Mouse (Mus musculus) retina, postnatal 7 days (tissue): ENCODE data around the gene Tcf7l2.

ENCODE experiments used
- DNase-seq: peaks from one replicate; pipeline ENCODE4 v3.0.0-alpha.2; 2012; ENCODE audit warnings: low read depth, low spot score

Tcf7l2 gene

DNA sequence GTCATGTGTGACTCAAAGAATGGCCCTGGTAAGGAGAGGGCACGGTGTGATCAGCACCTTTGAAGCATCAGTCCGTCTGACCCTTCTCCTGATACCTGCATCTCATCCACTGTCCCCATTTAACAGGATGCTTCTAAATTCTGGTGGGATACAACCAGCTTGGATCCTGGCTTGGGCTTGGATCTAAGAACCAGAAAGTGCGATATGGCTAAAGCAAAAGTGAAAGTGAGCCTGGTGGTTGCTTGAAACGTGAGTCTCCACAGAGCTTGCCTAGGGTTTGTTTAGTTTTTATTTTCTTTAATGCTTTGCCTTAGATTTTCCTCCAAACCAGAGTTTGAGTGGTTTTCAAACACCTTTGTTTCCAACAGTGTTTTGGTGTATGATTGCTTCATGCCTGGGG is 51.4 kb downstream of the Tcf7l2 start:
- no peak for DNase-seq

GRCm38 (mm10) chr19:55794194-55794945 is 52.8 kb downstream of the Tcf7l2 start:
- no peak for DNase-seq

GRCm38 (mm10) chr19:55794946-55795340 is 53.3 kb downstream of the Tcf7l2 start:
- no peak for DNase-seq

DNA sequence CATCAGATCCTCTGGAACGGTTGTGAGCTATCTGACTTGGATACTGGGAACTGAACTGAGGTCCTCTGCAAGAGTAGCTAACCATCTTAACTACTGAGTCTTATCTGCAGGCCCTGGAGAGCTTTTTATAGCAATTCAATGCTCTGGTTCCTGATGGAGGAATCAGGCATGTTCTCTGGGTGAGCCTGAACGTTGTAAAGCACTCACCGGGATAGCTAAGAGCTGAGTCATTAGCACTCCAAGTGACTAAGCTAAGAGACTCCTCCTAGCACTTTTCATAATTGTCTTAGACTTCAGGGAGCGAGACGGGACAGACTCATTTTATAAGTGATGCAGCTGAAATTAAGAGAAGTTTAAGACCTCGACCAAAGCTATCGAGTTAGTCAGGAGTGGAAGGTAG is 53.7 kb downstream of the Tcf7l2 start:
- DNase-seq: no peak

DNA sequence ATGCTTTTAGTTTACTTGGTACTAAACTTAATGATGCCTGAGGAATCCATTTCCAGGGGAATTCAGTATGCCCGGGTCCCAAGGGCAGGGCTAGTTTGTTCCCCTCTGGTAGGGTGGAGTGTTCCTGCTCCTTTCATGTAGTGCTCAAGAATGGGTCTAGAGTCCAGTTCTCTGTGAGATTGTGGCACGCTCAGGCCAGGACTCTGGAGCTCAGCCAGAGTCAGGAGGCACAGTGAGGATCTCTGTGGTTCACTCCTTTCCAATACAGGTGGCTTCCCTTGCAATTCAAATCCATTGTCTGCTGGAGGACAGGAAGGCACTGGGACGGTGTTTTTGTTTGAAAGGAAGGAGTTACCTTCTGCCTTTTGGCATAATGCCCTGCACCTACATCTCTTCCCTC is 56.2 kb downstream of the Tcf7l2 start:
- DNase-seq: no peak

DNA sequence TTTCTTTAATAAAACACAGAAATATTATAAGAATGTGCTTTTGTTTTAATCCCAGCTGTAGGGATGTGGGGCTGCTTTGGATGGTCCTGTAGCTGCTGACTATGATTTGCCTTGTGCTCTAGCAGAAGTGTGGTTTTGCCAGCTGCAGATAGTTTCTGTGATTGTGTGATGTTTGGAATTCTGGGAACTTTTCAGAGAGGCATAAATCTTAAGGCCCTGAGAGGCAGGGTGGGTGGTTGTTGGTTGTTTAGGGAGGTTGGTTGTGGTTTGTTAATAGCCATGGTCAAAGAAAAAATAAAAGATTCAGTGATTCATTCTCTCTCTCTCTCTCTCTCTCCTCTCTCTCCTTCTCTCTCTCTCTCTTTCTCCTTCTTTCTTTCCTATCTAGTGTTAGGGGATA is 57.8 kb downstream of the Tcf7l2 start:
- no peak for DNase-seq

- DNase-seq: no peak
Observed at GRCm38 (mm10) chr19:55800059-55800458, 58.4 kb downstream of the Tcf7l2 start.

GRCm38 (mm10) chr19:55803121-55803520 is 61.5 kb downstream of the Tcf7l2 start:
- no peak for DNase-seq

- no peak for DNase-seq
Observed at GRCm38 (mm10) chr19:55803797-55804196, 62.2 kb downstream of the Tcf7l2 start.

GRCm38 (mm10) chr19:55804795-55805194 is 63.2 kb downstream of the Tcf7l2 start:
- no peak for DNase-seq

GRCm38 (mm10) chr19:55806434-55807193 is 65.0 kb downstream of the Tcf7l2 start:
- DNase-seq: no peak

DNA sequence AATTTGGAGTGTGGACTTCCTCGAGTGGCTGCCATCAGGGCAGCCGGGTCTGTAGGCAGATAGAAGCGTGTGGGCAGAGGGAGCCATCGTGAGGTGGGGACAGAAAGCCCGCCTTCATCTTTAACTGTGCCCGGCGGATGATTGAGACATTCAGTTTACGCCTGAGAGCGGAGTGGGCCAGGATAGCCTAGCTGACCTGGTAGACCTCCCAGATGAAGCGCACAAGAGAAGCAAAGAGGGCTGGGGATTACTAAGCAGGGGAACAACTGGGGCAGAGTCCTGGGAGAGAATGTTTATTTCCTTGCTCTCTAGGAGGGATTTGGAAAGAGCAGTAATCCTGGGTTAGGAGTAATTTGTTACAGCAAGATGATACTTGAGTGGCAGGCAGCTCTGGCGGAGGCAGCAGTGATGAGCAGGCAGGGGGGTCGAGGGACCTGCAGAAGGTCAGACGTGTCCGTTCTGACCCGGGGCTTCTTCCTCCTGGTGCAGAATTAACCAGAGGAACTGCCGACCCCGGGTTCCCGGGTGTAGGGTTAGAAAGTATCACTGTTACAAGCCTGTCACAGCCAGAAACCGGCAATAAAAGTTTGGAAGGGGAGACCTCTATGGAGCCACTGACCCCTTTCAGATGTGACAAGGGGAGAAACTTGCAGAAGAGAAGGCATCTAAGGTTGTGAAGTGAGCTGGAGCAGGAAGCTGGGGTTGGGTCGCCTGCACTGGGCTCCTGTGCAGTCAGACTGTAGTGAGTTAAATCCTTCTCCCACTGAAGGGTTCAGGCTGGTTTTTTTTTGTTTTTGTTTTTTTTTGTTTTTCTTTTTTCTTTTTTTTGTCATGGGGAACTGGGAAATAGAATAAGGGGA is 65.8 kb downstream of the Tcf7l2 start:
- peak; percentile 13 for DNase-seq

DNA sequence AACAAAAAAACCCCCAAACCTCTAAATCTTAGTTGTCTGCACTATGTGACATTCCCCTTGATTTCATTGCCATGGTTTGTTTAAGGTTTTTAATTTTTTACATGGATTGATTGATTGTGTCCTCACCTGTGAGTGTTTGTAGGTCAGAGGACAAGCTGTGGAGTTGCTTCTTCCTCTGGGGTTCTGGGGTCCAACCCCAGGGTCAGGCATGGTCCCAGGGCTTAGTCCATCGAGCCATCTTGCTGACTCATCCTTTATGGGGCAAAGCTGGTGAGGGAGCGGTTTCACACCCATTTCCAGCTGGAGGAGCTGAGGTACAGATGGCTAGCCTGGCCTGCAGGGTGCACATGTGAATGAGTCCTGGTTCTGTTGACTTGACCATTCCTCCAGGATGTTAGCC is 66.7 kb downstream of the Tcf7l2 start:
- DNase-seq: no peak

DNA sequence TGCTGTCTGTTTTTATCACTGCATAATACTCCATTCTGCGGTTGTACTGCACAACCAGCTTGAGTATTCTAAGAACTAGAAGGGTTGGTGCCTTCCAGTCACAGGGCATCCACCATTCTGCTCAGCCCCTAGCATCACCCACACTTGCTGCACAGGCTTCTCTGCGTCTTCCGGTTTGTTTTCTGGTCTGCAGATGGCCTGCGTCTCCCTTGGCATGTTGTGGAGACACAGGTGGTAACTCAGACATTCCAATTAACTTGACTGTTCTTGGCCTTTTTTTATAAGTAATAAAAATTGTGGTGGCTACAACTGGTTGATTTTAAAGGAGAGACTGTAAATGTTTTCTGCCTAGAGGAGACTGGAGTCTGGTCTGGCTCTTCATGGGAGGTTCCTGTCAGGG is 67.9 kb downstream of the Tcf7l2 start:
- no peak for DNase-seq

- DNase-seq: no peak
Observed at GRCm38 (mm10) chr19:55812236-55812635, 70.6 kb downstream of the Tcf7l2 start.

DNA sequence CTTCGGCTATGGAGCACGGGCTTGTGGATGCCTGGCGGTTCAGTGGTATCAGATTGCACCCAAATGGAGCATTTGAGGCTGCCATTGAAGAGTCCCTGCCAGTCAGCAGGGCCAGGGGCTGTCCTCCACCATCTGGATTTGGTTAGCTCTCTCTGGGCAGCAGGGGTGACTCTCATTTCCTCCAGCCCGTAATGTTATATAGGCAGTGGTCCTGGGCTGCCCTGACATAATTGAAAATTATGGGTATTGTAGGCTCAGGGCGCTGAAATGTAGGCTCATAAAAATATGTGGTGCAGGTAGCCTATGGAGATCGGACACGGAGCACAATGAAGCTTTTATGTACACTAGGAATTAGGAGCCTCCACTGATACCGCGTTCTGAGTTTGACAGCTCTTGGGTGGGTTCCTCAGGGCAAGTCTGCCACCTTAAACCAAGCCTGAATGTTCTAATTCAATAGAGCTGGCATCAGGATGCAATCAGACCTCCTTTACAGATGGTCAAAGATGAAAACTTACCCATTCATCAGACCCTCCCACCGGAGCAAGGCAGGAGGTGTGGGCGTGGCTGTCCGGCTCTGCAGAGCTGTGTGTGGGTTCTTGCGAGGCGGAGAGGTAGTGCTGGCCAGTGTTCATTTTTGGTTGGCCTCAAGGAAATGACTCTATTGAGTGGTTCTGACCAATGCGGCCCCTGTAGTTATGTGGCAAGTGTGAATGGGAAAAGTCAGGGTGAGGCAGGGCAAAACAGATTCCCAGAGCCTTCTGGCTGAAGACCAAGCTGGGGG is 73.6 kb downstream of the Tcf7l2 start:
- DNase-seq: no peak

- DNase-seq: no peak
Observed at GRCm38 (mm10) chr19:55816974-55817373, 75.4 kb downstream of the Tcf7l2 start.

GRCm38 (mm10) chr19:55820202-55820601 is 78.6 kb downstream of the Tcf7l2 start:
- DNase-seq: no peak

- no peak for DNase-seq
Observed at GRCm38 (mm10) chr19:55825001-55825827, 83.6 kb downstream of the Tcf7l2 start.

DNA sequence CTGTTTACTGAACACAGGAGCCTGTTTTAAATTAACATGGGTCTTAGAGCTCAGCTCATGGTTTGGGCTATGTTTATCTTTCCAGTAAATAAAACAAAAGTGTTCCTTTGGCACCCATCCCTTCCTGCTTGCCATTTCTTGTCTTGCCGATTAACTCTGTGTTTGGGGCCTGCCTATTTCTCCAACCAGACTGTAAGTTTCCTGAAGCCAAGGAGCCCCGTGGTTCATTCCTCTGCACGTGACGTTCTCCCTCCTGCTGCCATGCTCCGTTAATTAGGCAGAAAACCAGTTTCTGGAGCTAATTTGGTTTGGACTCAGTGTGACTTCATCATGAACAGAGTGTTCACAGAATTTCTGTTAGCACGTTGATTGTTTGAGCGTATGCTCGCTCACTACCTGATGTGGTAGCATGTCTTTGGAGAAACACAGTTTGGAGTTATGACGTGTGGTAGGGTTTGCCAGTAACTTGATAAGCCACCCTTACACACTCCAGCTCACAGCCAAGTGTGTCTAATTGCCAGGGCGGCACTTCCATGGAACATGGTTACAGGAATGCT is 84.4 kb downstream of the Tcf7l2 start:
- DNase-seq: no peak
